Mouse (Mus musculus) urinary bladder, postnatal 0 days (tissue): ENCODE data around the gene Wdr54. TPM values are rescaled to one million over a fixed set of nuclear protein-coding genes. Genes with fewer than 3 reads are reported as not detected.

Experiments used
- polyA plus RNA-seq: library from polyadenylated mRNA; unstranded; fragments of >200 nt; fragmentation: Nextera tagmentation; extraction: Ambion mirVana; gene quantifications from 2 replicates; pipeline ENCODE4 v1.2.1, GENCODE M21; 2015

The Wdr54 gene
- polyA plus RNA-seq: 1.6 and 1.8 TPM in 2 replicates

DNA sequence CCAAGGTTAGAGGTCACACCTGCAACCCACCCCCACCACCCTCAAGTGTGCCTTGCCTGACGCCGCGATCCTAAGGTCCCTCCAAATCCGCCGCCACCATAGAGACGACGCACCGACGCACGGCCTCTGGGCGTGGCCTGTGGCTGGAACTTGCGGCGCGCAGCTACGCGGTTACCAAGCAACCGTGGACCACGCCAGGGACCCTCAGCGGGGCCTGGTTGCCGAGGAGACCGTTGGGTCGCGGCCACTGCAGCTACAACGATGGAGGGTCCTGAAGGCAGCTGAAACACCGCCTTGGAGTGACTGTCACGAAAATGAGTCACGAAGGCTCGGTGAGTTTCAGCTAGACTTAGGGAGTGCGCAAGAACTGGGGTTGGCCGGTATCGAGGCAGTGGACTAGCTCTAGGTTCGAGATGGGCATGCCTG lies at the start of gene Wdr54, which contains the start of gene 1700003E16Rik:
Gene Wdr54, minus strand, starts transcription at position 139 of the 426 bp plus-strand sequence.
Gene 1700003E16Rik, plus strand, starts transcription at position 146 of the 426 bp plus-strand sequence.

DNA sequence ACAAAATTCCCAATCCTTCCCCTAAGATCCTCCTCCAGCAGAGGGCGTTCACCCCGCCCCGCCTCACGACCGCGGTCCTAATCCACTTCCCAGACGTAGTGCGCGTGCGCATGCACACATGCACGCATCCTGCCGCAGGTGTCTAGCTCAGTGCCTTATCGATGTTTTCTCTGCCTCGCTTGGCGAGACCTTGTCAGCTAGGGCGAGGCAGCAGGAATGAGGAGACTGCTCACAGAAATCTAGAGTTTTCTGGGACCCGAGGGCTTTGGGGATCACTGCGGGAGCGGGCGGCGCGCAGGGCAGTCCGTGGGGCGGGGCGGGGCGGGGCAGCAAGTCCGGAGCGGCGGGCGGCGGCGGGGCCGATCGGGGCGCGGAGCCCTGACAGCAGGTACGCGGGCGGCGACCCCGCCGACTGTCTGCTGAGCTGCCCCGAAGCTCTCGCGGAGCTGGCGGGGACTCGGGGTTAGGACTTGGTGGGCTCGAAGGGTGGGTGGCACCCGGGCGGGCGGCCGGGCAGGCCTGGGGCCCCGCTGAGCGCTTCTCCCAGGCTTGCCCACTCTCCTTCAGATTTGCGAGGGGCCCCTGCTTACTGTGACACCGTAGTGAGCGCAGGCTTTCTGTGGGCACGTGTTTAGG lies 9.5 kb upstream of the Wdr54 start, which contains the start of gene Dctn1:
Gene Dctn1, plus strand, starts transcription at position 314 of the 636 bp plus-strand sequence.

DNA sequence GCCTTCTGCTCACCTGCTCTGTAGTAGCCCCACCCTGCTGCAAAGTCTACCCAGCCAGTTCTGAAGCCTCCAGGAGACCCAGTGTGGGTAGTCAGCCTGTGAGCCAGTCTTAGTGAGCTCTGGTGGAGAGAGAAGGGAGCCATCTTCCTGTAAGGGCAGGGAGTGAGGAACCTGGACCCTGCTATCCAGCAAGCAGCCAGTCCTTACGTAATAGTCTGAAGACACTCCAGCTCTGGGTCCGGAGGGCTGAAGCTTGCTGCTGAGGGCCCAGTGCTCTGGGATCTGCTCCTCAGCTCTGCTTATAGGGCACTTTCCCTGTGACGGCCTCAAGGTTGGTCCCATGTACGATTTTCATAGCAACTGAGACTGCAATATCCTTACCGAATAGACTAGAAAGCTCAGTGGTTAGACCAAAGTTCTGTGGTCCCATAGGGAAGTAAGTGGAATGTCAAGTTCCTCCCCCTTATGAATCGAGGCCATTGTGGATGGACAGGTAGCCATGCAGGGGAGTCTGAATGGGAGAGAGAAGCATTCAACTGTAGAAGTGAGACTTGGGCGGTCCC lies 21.2 kb downstream of the Wdr54 start, which contains the start of gene Rtkn:
Gene Rtkn, plus strand, starts transcription at position 513 of the 563 bp plus-strand sequence.

DNA sequence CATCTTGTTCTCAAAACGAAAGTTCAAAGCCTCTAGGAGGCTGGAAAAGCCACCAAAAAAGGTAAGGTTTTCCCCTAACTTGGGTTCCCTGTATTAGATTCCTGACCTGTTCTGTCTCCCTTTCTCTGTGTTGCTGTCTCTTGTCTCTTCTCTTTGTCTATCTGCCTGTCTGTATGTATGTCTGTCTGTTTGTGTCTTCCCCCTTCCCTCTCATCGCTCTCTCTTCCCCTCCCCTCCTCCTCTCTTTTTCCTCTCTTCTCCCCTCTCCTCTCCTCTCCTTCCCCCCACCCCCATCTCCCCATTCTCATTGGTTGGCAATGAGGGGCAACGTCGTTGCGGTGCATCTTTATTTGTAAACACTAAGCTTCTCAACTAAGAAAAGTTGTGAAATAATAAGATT lies 30.9 kb downstream of the Wdr54 start, which contains the start of gene Ino80b:
Gene Ino80b, minus strand, starts transcription at position 101 of the 400 bp plus-strand sequence.

DNA sequence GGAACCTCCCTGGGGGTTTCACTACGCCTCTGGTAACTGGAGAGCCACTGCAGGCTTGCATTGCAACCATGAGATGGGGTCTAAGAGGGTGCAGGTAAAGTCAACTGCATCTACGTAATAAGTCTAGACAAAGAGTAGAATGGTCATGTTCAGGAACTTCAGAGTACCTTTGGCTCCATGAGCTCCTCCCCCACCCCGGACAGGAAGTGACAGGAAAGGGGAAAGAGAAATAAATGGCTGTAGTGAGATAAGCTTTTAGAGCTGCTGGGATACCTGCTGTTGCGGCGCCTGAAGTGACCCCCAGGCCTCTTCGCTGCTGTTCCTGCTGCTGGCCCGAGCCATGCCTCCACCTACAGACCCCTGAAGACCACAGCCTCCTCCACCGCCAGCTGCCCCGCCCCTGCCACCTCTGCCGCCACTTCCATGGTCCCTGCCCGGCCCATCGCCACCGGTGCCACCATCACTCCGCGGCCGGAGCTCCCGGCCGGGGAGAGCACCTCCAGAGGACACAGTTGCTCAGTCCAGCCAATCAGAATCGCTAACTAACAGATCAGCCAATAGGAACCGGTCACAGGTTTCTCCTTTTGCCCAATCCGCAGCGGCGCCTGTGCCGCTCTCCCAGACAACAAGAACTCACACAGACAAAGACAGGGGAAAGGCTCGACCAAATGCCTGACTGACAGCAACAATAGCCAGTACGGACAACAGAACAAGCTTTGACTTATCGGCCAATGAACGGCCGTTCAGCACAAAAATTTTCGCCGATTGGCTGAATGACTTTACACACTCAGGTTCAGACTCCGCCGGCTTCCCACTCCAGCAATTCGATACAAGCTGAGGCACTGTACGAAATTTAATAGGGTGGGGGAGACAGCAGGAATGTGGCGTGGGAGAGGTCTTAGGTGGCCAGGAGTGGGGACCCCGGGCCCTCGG lies 35.0 kb downstream of the Wdr54 start, which contains the start of gene Wbp1:
Gene Wbp1, minus strand, starts transcription at position 630 of the 933 bp plus-strand sequence.

DNA sequence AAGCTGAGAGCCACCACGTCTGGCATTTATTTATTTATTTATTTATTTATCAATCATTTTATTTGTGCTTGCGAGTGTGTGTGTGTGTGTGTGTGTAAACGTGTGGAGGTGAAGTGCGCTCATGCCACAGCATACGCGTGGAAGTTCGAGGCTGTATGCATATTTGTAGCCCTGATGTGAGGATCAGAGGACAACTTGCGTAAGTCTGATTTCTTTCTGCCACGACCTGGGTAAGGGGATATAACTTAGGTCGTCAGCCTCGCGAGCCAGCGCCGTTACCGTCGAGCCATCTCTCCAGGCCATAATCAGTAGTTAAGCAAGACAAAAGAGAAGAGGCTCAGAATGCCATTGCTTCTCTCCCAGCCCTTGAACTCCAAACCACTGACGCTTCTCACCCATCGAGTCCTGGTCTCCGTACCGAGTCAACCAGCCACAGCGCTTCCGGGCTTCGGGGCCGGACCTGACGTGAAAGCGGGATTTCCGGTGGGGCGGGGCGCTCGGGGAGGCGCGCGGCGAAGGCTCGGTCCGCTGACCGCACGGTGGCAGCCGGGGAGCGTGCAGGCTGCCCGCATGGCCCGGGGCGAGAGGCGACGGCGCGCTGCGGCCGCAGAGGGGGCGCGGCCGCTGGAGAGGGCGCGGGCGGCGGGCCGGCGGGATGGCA lies 41.1 kb downstream of the Wdr54 start, which contains the start of gene Mogs:
Gene Mogs, plus strand, starts transcription at position 486 of the 661 bp plus-strand sequence.

DNA sequence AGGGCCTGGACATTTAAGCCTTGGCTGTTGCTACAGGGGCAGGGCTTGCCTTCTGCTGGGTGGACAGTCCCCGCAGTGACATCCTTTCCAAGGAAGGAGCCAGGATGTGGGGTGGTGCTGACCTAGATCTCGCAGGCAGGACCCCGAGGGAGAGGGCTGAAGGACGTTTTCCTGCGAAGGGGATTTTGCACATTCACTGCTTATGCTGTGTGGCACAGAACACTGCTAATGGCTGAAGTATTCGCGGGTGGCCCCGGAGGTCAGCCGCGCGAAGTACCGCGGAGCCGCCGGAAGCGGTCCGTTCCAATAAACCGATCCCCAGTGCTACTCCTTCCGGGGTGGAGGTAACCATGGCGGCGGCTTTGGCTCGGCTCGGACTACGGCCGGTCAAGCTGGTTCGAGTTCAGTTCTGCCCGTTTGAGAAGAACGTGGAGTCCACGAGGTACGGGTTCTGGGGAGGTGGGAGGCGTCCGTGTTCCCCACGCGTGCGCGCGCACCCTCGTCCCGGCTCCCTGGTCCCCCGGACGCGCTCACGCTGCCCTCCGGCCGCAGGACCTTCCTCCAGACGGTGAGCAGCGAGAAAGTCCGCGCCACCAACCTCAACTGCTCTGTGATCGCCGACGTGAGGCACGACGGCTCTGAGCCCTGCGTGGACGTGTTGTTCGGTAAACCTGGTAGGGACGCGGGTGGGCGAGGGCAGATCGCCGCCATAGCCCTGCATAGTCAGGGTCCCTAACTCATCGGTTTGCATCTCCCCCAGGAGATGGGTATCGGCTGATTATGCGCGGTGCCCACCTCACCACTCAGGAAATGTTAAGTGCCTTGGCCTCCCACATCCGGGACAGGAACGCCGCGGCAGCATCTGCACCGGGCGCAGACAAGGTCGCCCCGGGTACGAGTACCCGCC lies 47.2 kb downstream of the Wdr54 start, which contains the start of gene Mrpl53:
Gene Mrpl53, plus strand, starts transcription at position 279 of the 907 bp plus-strand sequence.

DNA sequence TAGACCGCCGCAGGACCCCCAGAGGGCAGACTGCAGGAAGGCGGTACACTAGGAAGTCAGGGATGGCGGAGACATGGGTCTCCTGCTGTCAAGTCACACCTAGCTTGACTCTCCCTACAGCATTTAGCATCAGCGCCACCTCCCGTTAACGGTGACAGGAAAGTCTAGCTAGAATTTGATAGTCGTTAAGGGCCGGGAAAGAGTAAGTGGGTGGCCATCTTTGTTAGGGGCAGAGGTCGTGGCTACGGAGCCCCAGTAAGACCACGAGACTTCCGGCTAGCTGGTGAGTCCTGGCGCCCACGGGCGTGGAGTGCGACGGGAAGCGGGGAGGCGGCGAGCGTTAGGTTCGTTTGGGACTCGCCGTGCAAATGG lies 54.9 kb downstream of the Wdr54 start, which contains the start of the genes Ccdc142 and Gm42688:
Gene Ccdc142, plus strand, starts transcription at position 286 of the 372 bp plus-strand sequence.
Gene Gm42688, plus strand, starts transcription at position 302 of the 372 bp plus-strand sequence.

Other genes with a start within 250 kb of the Wdr54 start
- gene Sema4f, start 216.6 kb downstream of the Wdr54 start, polyA plus RNA-seq: 0.08 and 0.22 TPM in 2 replicates
- gene M1ap, start 209.5 kb downstream of the Wdr54 start, polyA plus RNA-seq: 0.23 and 0.34 TPM in 2 replicates
- 20.9 TPM in 2 replicates for gene Dok1, start 122.9 kb downstream of the Wdr54 start, polyA plus RNA-seq
- gene Loxl3, start 122.2 kb downstream of the Wdr54 start, polyA plus RNA-seq: 9.6 and 9.8 TPM in 2 replicates
- gene Aup1, start 101.9 kb downstream of the Wdr54 start, polyA plus RNA-seq: 130 and 134 TPM in 2 replicates
- 66.1 and 69.7 TPM in 2 replicates for gene Htra2, start 101.1 kb downstream of the Wdr54 start, polyA plus RNA-seq
- 3.3 and 4.1 TPM in 2 replicates for gene Dqx1, start 98.6 kb downstream of the Wdr54 start, polyA plus RNA-seq
- 0.46 and 0.62 TPM in 2 replicates for gene Tlx2, start 86.1 kb downstream of the Wdr54 start, polyA plus RNA-seq
- gene Pcgf1, start 78.5 kb downstream of the Wdr54 start, polyA plus RNA-seq: 9.2 and 12.1 TPM in 2 replicates
- gene Lbx2, start 70.0 kb downstream of the Wdr54 start, polyA plus RNA-seq: 0.21 TPM in 1 of 2 replicates, not detected in the other
- gene Ccdc142, start 54.8 kb downstream of the Wdr54 start, polyA plus RNA-seq: 0.71 and 0.80 TPM in 2 replicates
- gene Gm42688, start 54.8 kb downstream of the Wdr54 start, polyA plus RNA-seq: 0.82 and 1.1 TPM in 2 replicates
- gene Mrpl53, start 47.4 kb downstream of the Wdr54 start, polyA plus RNA-seq: 127 TPM in 2 replicates
- gene Mogs, start 40.9 kb downstream of the Wdr54 start, polyA plus RNA-seq: 18.7 and 21.6 TPM in 2 replicates
- 48.6 and 53.4 TPM in 2 replicates for gene Wbp1, start 34.8 kb downstream of the Wdr54 start, polyA plus RNA-seq
- gene Ino80b, start 31.0 kb downstream of the Wdr54 start, polyA plus RNA-seq: 7.6 and 8.2 TPM in 2 replicates
- 7.2 and 9.3 TPM in 2 replicates for gene Rtkn, start 20.9 kb downstream of the Wdr54 start, polyA plus RNA-seq
- 0.51 and 0.66 TPM in 2 replicates for gene 1700003E16Rik, start within 50 bp of the Wdr54 start, polyA plus RNA-seq
- gene Dctn1, start 9.5 kb upstream of the Wdr54 start, polyA plus RNA-seq: 62.5 and 72.3 TPM in 2 replicates
- 0.17 TPM in 1 of 2 replicates, not detected in the other for gene Slc4a5, start 63.4 kb upstream of the Wdr54 start, polyA plus RNA-seq
- 26.2 and 28.9 TPM in 2 replicates for gene Mthfd2, start 169.5 kb upstream of the Wdr54 start, polyA plus RNA-seq
- gene Mob1a, start 169.6 kb upstream of the Wdr54 start, polyA plus RNA-seq: 36.6 and 42.2 TPM in 2 replicates
- 134 and 157 TPM in 2 replicates for gene Bola3, start 192.8 kb upstream of the Wdr54 start, polyA plus RNA-seq